Mouse (Mus musculus): ENCODE data around the gene Rnf157. TPM values are rescaled to one million over a fixed set of nuclear protein-coding genes. Genes with fewer than 3 reads are reported as not detected.
A peak's percentile ranks its signal among the peaks of the same experiment; 100 is the strongest.
"Not testable (repeated sequence)": the region's sequence is repeated elsewhere in the genome, so short reads cannot be mapped to it uniquely, and the experiment has no call there.

Rnf157 gene
- polyA plus RNA-seq, 1 experiment from 2014 or later: 5.2 TPM

GRCm38 (mm10) chr11:116429862-116430613, 17.2 kb upstream of the Rnf157 start:
- 70% methylated on average over 9 of the region's 9 CpGs for WGBS
- no peak for ATAC-seq (ENCODE audit: insufficient read depth, low FRiP score)

GRCm38 (mm10) chr11:116428872-116429859, 16.3 kb upstream of the Rnf157 start:
- H3K9me3 ChIP-seq (replicated peaks; ENCODE audit: control insufficient read depth, low read length): no peaks in the 10 kb centered on the region
- 31% methylated on average over 13 of the region's 13 CpGs for WGBS
- ATAC-seq (ENCODE audit: insufficient read depth, low FRiP score): peak; percentile 59
- H3K4me3 ChIP-seq (replicated peaks; ENCODE audit: low read length): no peak overlapping the region
- peak overlapping the region; percentile 40 for H3K4me2 ChIP-seq (ENCODE audit: low read depth, low read length)
- H3K9ac ChIP-seq (ENCODE audit: low read length): peak overlapping the region; percentile 57
- H3K27me3 ChIP-seq (ENCODE audit: control insufficient read depth, insufficient read depth, low read length): no peaks in the 10 kb centered on the region
- peak overlapping the region; percentile 96 for H3K27ac ChIP-seq (ENCODE audit: low read length)
- no peaks in the 10 kb centered on the region for H3K36me3 ChIP-seq (ENCODE audit: control insufficient read depth, insufficient read depth, low read length)
- peaks cover 30% of the 10 kb centered on the region for H3K4me1 ChIP-seq (ENCODE audit: control insufficient read depth, insufficient read depth, low read length)

More at GRCm38 (mm10) chr11:116429862-116430613, 17.2 kb upstream of the Rnf157 start:
- Histone ChIP-seq H3K9ac (ENCODE audit: low read length) (no peak overlapping the region), H3K27ac (ENCODE audit: low read length) (peak overlapping the region; percentile 96), H3K36me3 (ENCODE audit: control insufficient read depth, insufficient read depth, low read length) (no peaks in the 10 kb centered on the region), H3K4me3 (replicated peaks; ENCODE audit: low read length) (no peak overlapping the region), H3K4me1 (ENCODE audit: control insufficient read depth, insufficient read depth, low read length) (peaks cover 30% of the 10 kb centered on the region), H3K9me3 (replicated peaks; ENCODE audit: control insufficient read depth, low read length) (no peaks in the 10 kb centered on the region), H3K27me3 (ENCODE audit: control insufficient read depth, insufficient read depth, low read length) (no peaks in the 10 kb centered on the region), H3K4me2 (ENCODE audit: low read depth, low read length) (no peak overlapping the region)

- ATAC-seq (ENCODE audit: insufficient read depth, low FRiP score): no peak
- H3K27me3 ChIP-seq (ENCODE audit: control insufficient read depth, insufficient read depth, low read length): no peaks in the 10 kb centered on the region
- peaks cover 28% of the 10 kb centered on the region for H3K4me1 ChIP-seq (ENCODE audit: control insufficient read depth, insufficient read depth, low read length)
- no peaks in the 10 kb centered on the region for H3K36me3 ChIP-seq (ENCODE audit: control insufficient read depth, insufficient read depth, low read length)
- WGBS: 68% methylated on average over 6 of the region's 6 CpGs
- no peaks in the 10 kb centered on the region for H3K9me3 ChIP-seq (replicated peaks; ENCODE audit: control insufficient read depth, low read length)
- no peak overlapping the region for H3K27ac ChIP-seq (ENCODE audit: low read length)
- H3K9ac ChIP-seq (ENCODE audit: low read length): no peak overlapping the region
- H3K4me2 ChIP-seq (ENCODE audit: low read depth, low read length): no peak overlapping the region
- no peak overlapping the region for H3K4me3 ChIP-seq (replicated peaks; ENCODE audit: low read length)
These were observed 14.2 kb upstream of the Rnf157 start for GRCm38 (mm10) chr11:116426852-116427575.

- not testable (repeated sequence) for H3K4me2 ChIP-seq (ENCODE audit: low read depth, low read length); H3K27me3 ChIP-seq (ENCODE audit: control insufficient read depth, insufficient read depth, low read length); H3K4me3 ChIP-seq (replicated peaks; ENCODE audit: low read length); H3K9ac ChIP-seq (ENCODE audit: low read length); H3K36me3 ChIP-seq (ENCODE audit: control insufficient read depth, insufficient read depth, low read length); H3K27ac ChIP-seq (ENCODE audit: low read length); ATAC-seq (ENCODE audit: insufficient read depth, low FRiP score); H3K9me3 ChIP-seq (replicated peaks; ENCODE audit: control insufficient read depth, low read length)
- H3K4me1 ChIP-seq (ENCODE audit: control insufficient read depth, insufficient read depth, low read length): peaks cover 24% of the 10 kb centered on the region
- WGBS: 77% methylated on average over 11 of the region's 11 CpGs
These were observed 13.5 kb upstream of the Rnf157 start for GRCm38 (mm10) chr11:116426328-116426727.

GRCm38 (mm10) chr11:116424621-116425407, 12.0 kb upstream of the Rnf157 start:
- Histone ChIP-seq H3K27me3 (ENCODE audit: control insufficient read depth, insufficient read depth, low read length) (no peaks in the 10 kb centered on the region), H3K9me3 (replicated peaks; ENCODE audit: control insufficient read depth, low read length) (no peaks in the 10 kb centered on the region), H3K4me3 (replicated peaks; ENCODE audit: low read length) (no peak overlapping the region), H3K9ac (ENCODE audit: low read length) (no peak overlapping the region), H3K4me1 (ENCODE audit: control insufficient read depth, insufficient read depth, low read length) (peaks cover 11% of the 10 kb centered on the region), H3K36me3 (ENCODE audit: control insufficient read depth, insufficient read depth, low read length) (no peaks in the 10 kb centered on the region), H3K4me2 (ENCODE audit: low read depth, low read length) (no peak overlapping the region), H3K27ac (ENCODE audit: low read length) (no peak overlapping the region)
- 49% methylated on average over 8 of the region's 8 CpGs for WGBS
- no peak for ATAC-seq (ENCODE audit: insufficient read depth, low FRiP score)

GRCm38 (mm10) chr11:116423782-116424620, 11.2 kb upstream of the Rnf157 start:
- Histone ChIP-seq H3K4me1 (ENCODE audit: control insufficient read depth, insufficient read depth, low read length) (peaks cover 6% of the 10 kb centered on the region), H3K4me2 (ENCODE audit: low read depth, low read length) (no peak overlapping the region), H3K9me3 (replicated peaks; ENCODE audit: control insufficient read depth, low read length) (no peaks in the 10 kb centered on the region), H3K4me3 (replicated peaks; ENCODE audit: low read length) (no peak overlapping the region), H3K27ac (ENCODE audit: low read length) (peak overlapping the region; percentile 46; the same call in 1 of the 2 replicates), H3K9ac (ENCODE audit: low read length) (no peak overlapping the region), H3K27me3 (ENCODE audit: control insufficient read depth, insufficient read depth, low read length) (no peaks in the 10 kb centered on the region), H3K36me3 (ENCODE audit: control insufficient read depth, insufficient read depth, low read length) (no peaks in the 10 kb centered on the region)
- WGBS: 70% methylated on average over 10 of the region's 10 CpGs
- no peak for ATAC-seq (ENCODE audit: insufficient read depth, low FRiP score)

- ATAC-seq (ENCODE audit: insufficient read depth, low FRiP score): no peak
- 71% methylated on average over 6 of the region's 6 CpGs for WGBS
- H3K9me3 ChIP-seq (replicated peaks; ENCODE audit: control insufficient read depth, low read length): no peaks in the 10 kb centered on the region
These were observed 10.4 kb upstream of the Rnf157 start for GRCm38 (mm10) chr11:116423214-116423613.

GRCm38 (mm10) chr11:116422562-116422961, 9.7 kb upstream of the Rnf157 start:
- Histone ChIP-seq H3K4me3 (replicated peaks; ENCODE audit: low read length) (no peak overlapping the region), H3K4me2 (ENCODE audit: low read depth, low read length) (no peak overlapping the region), H3K27me3 (ENCODE audit: control insufficient read depth, insufficient read depth, low read length) (no peaks in the 10 kb centered on the region), H3K9me3 (replicated peaks; ENCODE audit: control insufficient read depth, low read length) (no peaks in the 10 kb centered on the region), H3K36me3 (ENCODE audit: control insufficient read depth, insufficient read depth, low read length) (no peaks in the 10 kb centered on the region), H3K9ac (ENCODE audit: low read length) (no peak overlapping the region), H3K27ac (ENCODE audit: low read length) (no peak overlapping the region), H3K4me1 (ENCODE audit: control insufficient read depth, insufficient read depth, low read length) (peaks cover 13% of the 10 kb centered on the region)
- ATAC-seq (ENCODE audit: insufficient read depth, low FRiP score): no peak
- 80% methylated on average over 2 of the region's 2 CpGs for WGBS

More at GRCm38 (mm10) chr11:116423214-116423613, 10.4 kb upstream of the Rnf157 start:
- H3K9ac ChIP-seq (ENCODE audit: low read length): no peak overlapping the region
- no peak overlapping the region for H3K27ac ChIP-seq (ENCODE audit: low read length)
- H3K36me3 ChIP-seq (ENCODE audit: control insufficient read depth, insufficient read depth, low read length): no peaks in the 10 kb centered on the region
- no peak overlapping the region for H3K4me3 ChIP-seq (replicated peaks; ENCODE audit: low read length)
- H3K4me1 ChIP-seq (ENCODE audit: control insufficient read depth, insufficient read depth, low read length): peaks cover 11% of the 10 kb centered on the region
- no peak overlapping the region for H3K4me2 ChIP-seq (ENCODE audit: low read depth, low read length)
- no peaks in the 10 kb centered on the region for H3K27me3 ChIP-seq (ENCODE audit: control insufficient read depth, insufficient read depth, low read length)
